Mouse (Mus musculus): Measurements from ENCODE around the gene Phgr1. TPM values are rescaled to one million over a fixed set of nuclear protein-coding genes. Genes with fewer than 3 reads are reported as not detected.
A peak's percentile ranks its signal among the peaks of the same experiment; 100 is the strongest.

The Phgr1 gene
- polyA plus RNA-seq, 1 experiment from 2014 or later, result not detected

DNA sequence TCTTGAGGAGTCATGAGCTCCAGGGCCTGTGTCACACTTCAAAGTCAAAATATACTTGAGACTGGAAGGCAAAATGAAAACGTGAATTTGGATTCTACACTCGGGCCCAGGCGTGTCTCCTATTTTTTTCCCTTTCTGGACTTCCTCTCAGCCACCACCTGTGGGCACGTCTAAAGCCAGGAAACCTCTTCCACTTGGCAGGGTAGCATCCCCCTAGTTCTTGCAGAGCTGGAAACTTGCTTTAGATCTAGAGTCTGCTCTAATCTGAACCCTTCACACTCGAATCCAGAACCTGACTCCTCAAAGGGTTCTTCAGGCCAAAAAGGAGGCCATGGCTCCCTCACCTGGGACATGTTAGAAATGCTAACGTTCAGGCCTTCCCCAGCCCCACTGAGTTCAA, 17.2 kb upstream of the Phgr1 start:
- H3K4me1 ChIP-seq, result peaks cover 18% of the 10 kb centered on the region
- WGBS, result 80% methylated on average over 6 of the region's 6 CpGs
- H3K27me3 ChIP-seq (replicated peaks; ENCODE audit: low read depth, poor library complexity, severe bottlenecking), result peaks cover 48% of the 10 kb centered on the region
- DNase-seq (ENCODE audit: low spot score), result no peak
- H3K27ac ChIP-seq (replicated peaks), result no peak overlapping the region
- no peaks in the 10 kb centered on the region for H3K9me3 ChIP-seq
- 0 out of 2 replicates have a peak, but pooled peaks cover 1% of the 10 kb centered on the region for H3K36me3 ChIP-seq (replicated peaks)
- H3K4me3 ChIP-seq, result no peak overlapping the region

DNA sequence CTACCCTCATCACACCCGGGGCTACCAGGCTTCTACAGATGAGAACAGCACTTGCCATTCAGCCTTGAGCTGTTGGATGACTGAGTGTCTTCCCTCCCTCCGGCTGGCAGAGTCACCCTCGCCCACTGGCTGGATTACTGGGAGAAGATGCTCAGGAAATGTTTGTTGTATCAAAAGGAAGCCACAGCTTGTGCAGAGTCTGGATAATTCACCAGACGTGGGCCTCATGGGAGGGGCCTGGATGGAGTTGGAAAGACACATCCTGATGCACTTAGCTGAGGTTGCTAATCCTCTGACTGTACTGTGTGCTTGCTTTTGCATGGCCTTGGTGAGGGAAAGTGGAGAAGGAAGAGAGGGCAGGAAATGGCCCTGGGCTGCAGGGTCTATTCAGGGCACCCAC, 16.5 kb upstream of the Phgr1 start:
- no peak overlapping the region for H3K4me3 ChIP-seq
- 78% methylated on average over 4 of the region's 4 CpGs for WGBS
- H3K27me3 ChIP-seq (replicated peaks; ENCODE audit: low read depth, poor library complexity, severe bottlenecking), result peaks cover 53% of the 10 kb centered on the region
- no peak for DNase-seq (ENCODE audit: low spot score)
- H3K4me1 ChIP-seq, result peaks cover 17% of the 10 kb centered on the region
- no peaks in the 10 kb centered on the region for H3K9me3 ChIP-seq
- no peak overlapping the region for H3K27ac ChIP-seq (replicated peaks)
- no peaks in the 10 kb centered on the region for H3K36me3 ChIP-seq (replicated peaks)

- no peaks in the 10 kb centered on the region for H3K9me3 ChIP-seq
- DNase-seq (ENCODE audit: low spot score), result peak; percentile 72
- H3K4me3 ChIP-seq, result no peak overlapping the region
- peaks cover 40% of the 10 kb centered on the region for H3K4me1 ChIP-seq
- peaks cover 84% of the 10 kb centered on the region for H3K27me3 ChIP-seq (replicated peaks; ENCODE audit: low read depth, poor library complexity, severe bottlenecking)
- no peak overlapping the region for H3K27ac ChIP-seq (replicated peaks)
- WGBS, result 11% methylated on average over 8 of the region's 8 CpGs
- H3K36me3 ChIP-seq (replicated peaks), result no peaks in the 10 kb centered on the region
Measured at GRCm38 (mm10) chr2:118759828-118760227, 12.7 kb upstream of the Phgr1 start.

DNA sequence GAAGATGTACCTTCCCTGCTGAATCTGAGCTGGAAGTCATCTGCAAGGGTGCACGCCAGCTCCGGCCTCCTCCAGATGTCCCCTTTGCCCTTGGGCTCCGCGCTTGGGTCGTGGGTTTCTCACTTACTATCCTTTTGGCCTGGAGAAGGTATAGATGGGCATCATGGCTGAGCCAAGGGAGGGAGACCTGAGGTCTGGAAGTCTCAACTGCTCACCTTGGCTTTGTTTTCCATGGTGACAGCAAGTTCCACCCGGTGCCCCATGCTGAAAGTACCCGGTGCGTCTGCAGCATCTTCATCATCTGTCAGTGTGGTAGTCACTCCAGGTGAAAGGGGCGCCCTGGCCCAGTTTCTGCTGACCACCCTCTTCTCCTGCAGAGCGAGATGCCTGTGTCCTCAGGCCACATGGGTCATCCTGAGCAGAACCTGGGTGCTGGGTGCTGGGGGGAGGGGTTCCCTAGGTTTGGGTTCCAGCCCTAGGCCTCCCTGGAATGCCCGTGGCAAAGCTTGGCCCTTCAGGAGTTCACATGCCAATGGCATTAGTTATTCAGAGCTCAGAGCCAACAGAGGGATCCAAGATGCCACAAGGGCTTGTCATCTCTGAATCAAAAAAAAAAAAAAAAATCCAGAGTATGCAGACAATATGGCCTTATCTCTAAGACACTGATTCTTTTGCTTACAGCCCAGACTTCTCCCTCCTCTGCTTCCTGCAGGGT, 12.1 kb upstream of the Phgr1 start:
- WGBS, result 78% methylated on average over 11 of the region's 11 CpGs
- no peaks in the 10 kb centered on the region for H3K9me3 ChIP-seq
- no peak overlapping the region for H3K27ac ChIP-seq (replicated peaks)
- DNase-seq (ENCODE audit: low spot score), result no peak
- no peaks in the 10 kb centered on the region for H3K36me3 ChIP-seq (replicated peaks)
- H3K4me3 ChIP-seq, result no peak overlapping the region
- peaks cover 83% of the 10 kb centered on the region for H3K27me3 ChIP-seq (replicated peaks; ENCODE audit: low read depth, poor library complexity, severe bottlenecking)
- H3K4me1 ChIP-seq, result peaks cover 40% of the 10 kb centered on the region

- H3K27me3 ChIP-seq (replicated peaks; ENCODE audit: low read depth, poor library complexity, severe bottlenecking), result peaks cover 75% of the 10 kb centered on the region
- WGBS, result 79% methylated on average over 12 of the region's 12 CpGs
- peak overlapping the region; percentile 82 for H3K27ac ChIP-seq (replicated peaks)
- H3K36me3 ChIP-seq (replicated peaks), result no peaks in the 10 kb centered on the region
- H3K4me1 ChIP-seq, result peaks cover 40% of the 10 kb centered on the region
- peak overlapping the region; percentile 46; the same call in 1 of the 2 replicates for H3K4me3 ChIP-seq
- no peaks in the 10 kb centered on the region for H3K9me3 ChIP-seq
- DNase-seq (ENCODE audit: low spot score), result no peak
Measured at GRCm38 (mm10) chr2:118761358-118761757, 11.2 kb upstream of the Phgr1 start.

GRCm38 (mm10) chr2:118761906-118762783, 10.4 kb upstream of the Phgr1 start, which contains the start of gene Ccdc9b:
Gene Ccdc9b (minus strand): TSS chr2:118762661.
- H3K27me3 ChIP-seq (replicated peaks; ENCODE audit: low read depth, poor library complexity, severe bottlenecking), result peaks cover 73% of the 10 kb centered on the region

GRCm38 (mm10) chr2:118762784-118763148, 9.8 kb upstream of the Phgr1 start:
- H3K27ac ChIP-seq (replicated peaks), result peak overlapping the region; percentile 82
- H3K36me3 ChIP-seq (replicated peaks), result no peaks in the 10 kb centered on the region
- peaks cover 34% of the 10 kb centered on the region for H3K4me1 ChIP-seq
- DNase-seq (ENCODE audit: low spot score), result no peak
- 13% methylated on average over 10 of the region's 10 CpGs for WGBS
- H3K4me3 ChIP-seq, result peak overlapping the region; percentile 46
- H3K9me3 ChIP-seq, result no peaks in the 10 kb centered on the region
- peaks cover 67% of the 10 kb centered on the region for H3K27me3 ChIP-seq (replicated peaks; ENCODE audit: low read depth, poor library complexity, severe bottlenecking)

More at GRCm38 (mm10) chr2:118761906-118762783, 10.4 kb upstream of the Phgr1 start, which contains the start of gene Ccdc9b:
- Histone ChIP-seq H3K27ac (replicated peaks) (peak within 1 kb of the TSS; percentile 82), H3K4me1 (peaks cover 38% of the 10 kb centered on the region), H3K4me3 (peak within 1 kb of the TSS; percentile 46), H3K9me3 (no peaks in the 10 kb centered on the region), H3K36me3 (replicated peaks) (no peaks in the 10 kb centered on the region)
- 7% methylated on average over 29 of the region's 29 CpGs for WGBS
- peak; percentile 70 for DNase-seq (ENCODE audit: low spot score)

DNA sequence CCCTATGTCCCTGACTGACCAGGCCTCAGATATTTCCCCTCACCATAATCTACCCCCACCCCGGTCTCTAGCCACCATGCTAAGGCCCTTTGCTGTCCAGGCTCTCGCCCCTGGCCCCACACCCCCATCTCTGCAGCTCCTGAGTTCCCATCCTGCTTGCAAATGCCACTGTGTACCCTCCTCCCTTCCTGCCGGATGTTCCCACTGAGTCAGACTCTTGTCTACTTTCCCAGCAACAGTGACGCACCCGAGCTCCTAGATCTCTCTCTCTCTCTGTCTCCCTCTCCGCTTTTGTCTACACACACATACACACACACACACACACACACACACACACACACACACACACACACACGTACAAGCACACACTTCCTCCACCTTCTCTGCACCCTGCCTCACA, 9.1 kb upstream of the Phgr1 start:
- no peaks in the 10 kb centered on the region for H3K9me3 ChIP-seq
- no peak overlapping the region for H3K4me3 ChIP-seq
- H3K27ac ChIP-seq (replicated peaks), result no peak overlapping the region
- H3K4me1 ChIP-seq, result peaks cover 34% of the 10 kb centered on the region
- H3K27me3 ChIP-seq (replicated peaks; ENCODE audit: low read depth, poor library complexity, severe bottlenecking), result peaks cover 60% of the 10 kb centered on the region
- H3K36me3 ChIP-seq (replicated peaks), result no peaks in the 10 kb centered on the region
- DNase-seq (ENCODE audit: low spot score), result no peak
- 66% methylated on average over 7 of the region's 7 CpGs for WGBS

- peak; percentile 67 for DNase-seq (ENCODE audit: low spot score)
- Histone ChIP-seq H3K4me3 (0 out of 2 replicates have a peak overlapping the region, but pooled peaks have one; percentile 1), H3K4me1 (peaks cover 34% of the 10 kb centered on the region), H3K27me3 (replicated peaks; ENCODE audit: low read depth, poor library complexity, severe bottlenecking) (peaks cover 52% of the 10 kb centered on the region), H3K27ac (replicated peaks) (no peak overlapping the region), H3K9me3 (no peaks in the 10 kb centered on the region), H3K36me3 (replicated peaks) (no peaks in the 10 kb centered on the region)
- WGBS, result 24% methylated on average over 11 of the region's 11 CpGs
Measured at GRCm38 (mm10) chr2:118764094-118764831, 8.3 kb upstream of the Phgr1 start.

GRCm38 (mm10) chr2:118764875-118765274, 7.7 kb upstream of the Phgr1 start:
- 82% methylated on average over 5 of the region's 5 CpGs for WGBS
- peaks cover 46% of the 10 kb centered on the region for H3K27me3 ChIP-seq (replicated peaks; ENCODE audit: low read depth, poor library complexity, severe bottlenecking)
- H3K36me3 ChIP-seq (replicated peaks), result no peaks in the 10 kb centered on the region
- no peak overlapping the region for H3K27ac ChIP-seq (replicated peaks)
- DNase-seq (ENCODE audit: low spot score), result no peak
- H3K4me3 ChIP-seq, result no peak overlapping the region
- peaks cover 34% of the 10 kb centered on the region for H3K4me1 ChIP-seq
- H3K9me3 ChIP-seq, result no peaks in the 10 kb centered on the region

DNA sequence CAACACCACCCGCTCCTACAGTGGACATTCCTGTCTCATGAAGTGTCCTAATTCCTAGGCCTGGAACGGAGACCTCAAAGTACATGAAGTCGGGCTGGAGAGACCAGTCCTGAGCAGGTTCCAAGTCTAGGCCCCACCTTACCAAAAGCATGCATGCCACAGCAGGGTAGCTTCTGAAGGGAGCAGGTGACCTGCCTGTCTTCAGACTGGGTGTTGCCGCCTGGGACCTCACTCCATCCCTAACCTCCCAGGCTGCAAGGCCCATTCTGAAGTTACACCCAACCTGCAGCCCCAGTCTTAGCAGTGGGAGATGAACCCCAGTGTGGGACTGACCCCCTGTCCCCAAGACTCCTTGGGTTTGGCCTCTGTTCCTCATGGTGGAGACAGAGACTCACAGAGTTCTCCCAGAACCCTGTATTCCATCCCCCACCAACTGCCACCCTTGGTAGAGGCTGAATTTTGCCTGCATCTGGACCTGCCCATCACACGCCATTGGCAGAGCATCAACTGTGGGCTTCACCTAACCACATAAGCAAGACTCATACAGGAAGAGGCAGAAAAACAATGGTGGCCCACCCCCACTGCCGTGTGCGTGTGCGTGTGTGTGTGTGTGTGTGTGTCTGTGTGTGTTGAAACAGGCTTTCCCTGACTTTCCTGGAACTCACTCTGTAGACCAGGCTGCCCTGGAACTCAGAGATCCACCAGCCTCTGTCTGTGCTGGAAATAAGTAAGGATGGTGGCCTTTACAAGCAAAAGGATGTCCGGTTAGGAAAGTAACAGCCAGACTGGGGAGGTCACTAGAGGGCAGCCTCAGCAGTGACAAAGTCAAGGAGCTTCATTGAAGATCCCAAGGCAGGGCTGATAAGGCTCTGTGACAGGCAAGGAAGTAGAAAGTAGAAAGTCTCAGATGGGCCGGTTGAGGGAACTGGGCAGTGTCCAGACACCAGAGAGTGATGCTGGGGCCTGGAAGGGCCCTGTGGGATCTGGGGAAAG, 6.2 kb upstream of the Phgr1 start:
- DNase-seq (ENCODE audit: low spot score), result no peak

More for the DNA sequence above, 6.2 kb upstream of the Phgr1 start:
- peaks cover 31% of the 10 kb centered on the region for H3K4me1 ChIP-seq
- no peak overlapping the region for H3K4me3 ChIP-seq
- no peak overlapping the region for H3K27ac ChIP-seq (replicated peaks)
- peaks cover 31% of the 10 kb centered on the region for H3K27me3 ChIP-seq (replicated peaks; ENCODE audit: low read depth, poor library complexity, severe bottlenecking)
- H3K36me3 ChIP-seq (replicated peaks), result no peaks in the 10 kb centered on the region
- WGBS, result 73% methylated on average over 10 of the region's 10 CpGs
- H3K9me3 ChIP-seq, result no peaks in the 10 kb centered on the region
